Mouse (Mus musculus) cerebellum, postnatal 36 days (tissue): ENCODE results near the gene Klhl34.

Experiments
- DNase-seq, 2 experiments: peaks; one replicate each; pipeline ENCODE4 v3.0.0; 2021 to 2022; ENCODE audit warnings: mixed read lengths in 2 of 2

Gene Klhl34

GRCm38 (mm10) chrX:157818207-157818920, at the start of gene Klhl34:
Gene Klhl34, plus strand, starts transcription at chrX:157818435.
- peak; percentile 43 to 47 for DNase-seq

GRCm38 (mm10) chrX:157801669-157802068, 16.6 kb upstream of the Klhl34 start:
- DNase-seq, result no peak

- no peak for DNase-seq
Measured at GRCm38 (mm10) chrX:157809721-157810120, 8.5 kb upstream of the Klhl34 start.

GRCm38 (mm10) chrX:157817571-157818206, 546 bp upstream of the Klhl34 start:
- peak; percentile 44 to 46 for DNase-seq

GRCm38 (mm10) chrX:157818921-157819260, 656 bp downstream of the Klhl34 start:
- peak in 1 of 2 experiments; percentile 50 for DNase-seq

GRCm38 (mm10) chrX:157829983-157830382, 11.7 kb downstream of the Klhl34 start:
- DNase-seq, result no peak
